23 mouse cellular contexts compared by ENCODE assay signal in genomic region chr19:5570353-5571246, GRCm38 (mm10). TPM values are rescaled to one million over a fixed set of nuclear protein-coding genes. Genes with fewer than 3 reads are reported as not detected.
DNase-seq lines count a peak whose midpoint lies in the region; ATAC-seq and TF ChIP-seq lines count a peak whose summit lies in the region.
"Had no signal": no experiment of that assay in that cellular context is flagged by ENCODE, and none has a peak within 500 bp of the region (broad histone marks: within the 10 kb centered on the region; RNA-seq: fewer than 3 reads in every experiment).

No protein-coding gene starts in this region.

- ATAC-seq in forebrain, embryonic 13.5 days, result no peak
- no peak for ATAC-seq in forebrain, embryonic 16.5 days
- ATAC-seq in liver, embryonic 13.5 days (ENCODE audit: low read depth), result no peak
- ATAC-seq in liver, embryonic 11.5 days (replicated peaks; ENCODE audit: low FRiP score), result no peak
- ATAC-seq in G1E (ENCODE audit: extremely low read depth, insufficient number of reproducible peaks, low FRiP score, poor library complexity, severe bottlenecking), result no peak
- no peak for ATAC-seq in liver, embryonic 16.5 days (ENCODE audit: low read depth)

- H3K27me3 ChIP-seq in forebrain, embryonic 13.5 days, result peaks cover 14% of the 10 kb centered on the region
- peaks cover 3% of the 10 kb centered on the region; the same call in 1 of the 2 replicates for H3K27me3 ChIP-seq in forebrain, embryonic 16.5 days (replicated peaks; ENCODE audit: control insufficient read depth, insufficient read depth, low read length)
- peaks cover 16% of the 10 kb centered on the region for H3K27me3 ChIP-seq in liver, embryonic 13.5 days
- peaks cover 6% of the 10 kb centered on the region; the same call in 1 of the 2 replicates for H3K27me3 ChIP-seq in liver, embryonic 11.5 days (replicated peaks; ENCODE audit: control insufficient read depth, insufficient read depth, low read length)
- peaks cover 8% of the 10 kb centered on the region for H3K27me3 ChIP-seq in G1E (ENCODE audit: insufficient read depth, low read length)
- peaks cover 15% of the 10 kb centered on the region for H3K27me3 ChIP-seq in liver, embryonic 16.5 days (ENCODE audit: control insufficient read depth, insufficient read depth, low read depth, low read length)
- H3K27me3 ChIP-seq: stomach, embryonic 15.5 days had no signal

- H3K4me1 ChIP-seq in forebrain, embryonic 13.5 days, result peaks cover 17% of the 10 kb centered on the region
- H3K4me1 ChIP-seq in forebrain, embryonic 16.5 days (replicated peaks; ENCODE audit: control insufficient read depth, insufficient read depth, low read length), result peaks cover 16% of the 10 kb centered on the region
- H3K4me1 ChIP-seq in liver, embryonic 13.5 days (replicated peaks), result peaks cover 41% of the 10 kb centered on the region
- peaks cover 20% of the 10 kb centered on the region for H3K4me1 ChIP-seq in liver, embryonic 11.5 days (replicated peaks; ENCODE audit: control insufficient read depth, insufficient read depth, low read length)
- peaks cover 48% of the 10 kb centered on the region for H3K4me1 ChIP-seq in G1E (ENCODE audit: insufficient read depth, low read depth, low read length)
- H3K4me1 ChIP-seq in liver, embryonic 16.5 days (ENCODE audit: control insufficient read depth, low read depth, low read length), result peaks cover 20% of the 10 kb centered on the region

- H3K9ac ChIP-seq in forebrain, embryonic 13.5 days, result 0 out of 2 replicates have a peak overlapping the region, but pooled peaks have one; percentile 5
- H3K9ac ChIP-seq in forebrain, embryonic 16.5 days (replicated peaks; ENCODE audit: low read depth, low read length), result no peak overlapping the region
- H3K9ac ChIP-seq in liver, embryonic 13.5 days, result no peak overlapping the region
- no peak overlapping the region for H3K9ac ChIP-seq in liver, embryonic 11.5 days (ENCODE audit: low read depth, low read length)
- no peak overlapping the region for H3K9ac ChIP-seq in liver, embryonic 16.5 days (ENCODE audit: low read depth, low read length)
- H3K9ac ChIP-seq: heart, embryonic 15.5 days; lung, embryonic 15.5 days; stomach, embryonic 15.5 days had no signal

- H3K4me3 ChIP-seq in forebrain, embryonic 13.5 days, result no peak overlapping the region
- no peak overlapping the region for H3K4me3 ChIP-seq in forebrain, embryonic 16.5 days (replicated peaks; ENCODE audit: low read length)
- H3K4me3 ChIP-seq in liver, embryonic 13.5 days (replicated peaks), result no peak overlapping the region
- H3K4me3 ChIP-seq in liver, embryonic 11.5 days (ENCODE audit: low read depth, low read length), result no peak overlapping the region
- peak overlapping the region; percentile 36; the same call in 1 of the 2 replicates for H3K4me3 ChIP-seq in G1E (ENCODE audit: low read depth, low read length)
- H3K4me3 ChIP-seq in liver, embryonic 16.5 days (ENCODE audit: low read depth, low read length), result no peak overlapping the region
- H3K4me3 ChIP-seq: erythroblast, embryonic 14.5 days; heart, embryonic 15.5 days; hindbrain, embryonic 10.5 days; lung, embryonic 15.5 days; stomach, embryonic 15.5 days had no signal

- WGBS in forebrain, embryonic 13.5 days, result 91% methylated on average over 32 of the region's 32 CpGs
- WGBS in forebrain, embryonic 16.5 days, result 90% methylated on average over 32 of the region's 32 CpGs
- whole genome bisulfite sequencing in liver, embryonic 13.5 days (ENCODE audit: insufficient replicate concordance), result 85% methylated on average over 32 of the region's 32 CpGs
- 89% methylated on average over 32 of the region's 32 CpGs for WGBS in liver, embryonic 11.5 days
- 82% methylated on average over 32 of the region's 32 CpGs for WGBS in liver, embryonic 16.5 days (ENCODE audit: insufficient replicate concordance)

- H3K9me3 ChIP-seq in forebrain, embryonic 13.5 days (replicated peaks), result no peaks in the 10 kb centered on the region
- no peaks in the 10 kb centered on the region for H3K9me3 ChIP-seq in forebrain, embryonic 16.5 days (ENCODE audit: control insufficient read depth, low read length)
- no peaks in the 10 kb centered on the region for H3K9me3 ChIP-seq in liver, embryonic 13.5 days (replicated peaks)
- H3K9me3 ChIP-seq in liver, embryonic 11.5 days (ENCODE audit: control insufficient read depth, low read length), result no peaks in the 10 kb centered on the region
- no peaks in the 10 kb centered on the region for H3K9me3 ChIP-seq in G1E (replicated peaks)
- H3K9me3 ChIP-seq in liver, embryonic 16.5 days (replicated peaks; ENCODE audit: control insufficient read depth, low read length), result no peaks in the 10 kb centered on the region
- H3K9me3 ChIP-seq: heart, embryonic 15.5 days; hindbrain, embryonic 10.5 days; lung, embryonic 15.5 days; stomach, embryonic 15.5 days had no signal

- H3K4me2 ChIP-seq in forebrain, embryonic 13.5 days, result no peak overlapping the region
- H3K4me2 ChIP-seq in forebrain, embryonic 16.5 days (ENCODE audit: low read length), result no peak overlapping the region
- H3K4me2 ChIP-seq in liver, embryonic 13.5 days, result no peak overlapping the region
- H3K4me2 ChIP-seq in liver, embryonic 11.5 days, result no peak overlapping the region
- 0 out of 2 replicates have a peak overlapping the region, but pooled peaks have one; percentile 99 for H3K4me2 ChIP-seq in liver, embryonic 16.5 days (ENCODE audit: low read depth, low read length)
- H3K4me2 ChIP-seq: heart, embryonic 15.5 days; lung, embryonic 15.5 days had no signal

- DNase-seq in liver, embryonic 13.5 days, result no peak
- DNase-seq in liver, embryonic 11.5 days (ENCODE audit: low spot score), result no peak
- no peak for DNase-seq in G1E (ENCODE audit: low spot score)
- no peak for DNase-seq in urinary bladder, postnatal 14 days (ENCODE audit: low spot score)
- DNase-seq: adrenal gland, postnatal 14 days; B cell, adult 2 months; cerebellum, postnatal 14 days; kidney, adult 2 months; layer of hippocampus, postnatal 36 days; thymus, postnatal 14 days had no signal

- TF ChIP-seq CTCF in G1E (IDR thresholded peaks at IDR 0.05; ENCODE audit: low read depth, low read length), result no peak

- no peak overlapping the region for H3K27ac ChIP-seq in forebrain, embryonic 13.5 days
- H3K27ac ChIP-seq in forebrain, embryonic 16.5 days (ENCODE audit: low read length), result no peak overlapping the region
- H3K27ac ChIP-seq in liver, embryonic 13.5 days, result peak overlapping the region; percentile 31; the same call in 1 of the 2 replicates
- H3K27ac ChIP-seq in liver, embryonic 11.5 days (ENCODE audit: low read depth, low read length), result no peak overlapping the region; the same call in 1 of the 2 replicates
- no peak overlapping the region for H3K27ac ChIP-seq in liver, embryonic 16.5 days (ENCODE audit: low read length)
- H3K27ac ChIP-seq: heart, embryonic 15.5 days; hindbrain, embryonic 10.5 days; lung, embryonic 15.5 days; stomach, embryonic 15.5 days had no signal

- H3K36me3 ChIP-seq in forebrain, embryonic 13.5 days (ENCODE audit: poor library complexity, severe bottlenecking), result 0 out of 2 replicates have a peak, but pooled peaks cover 8% of the 10 kb centered on the region
- H3K36me3 ChIP-seq in forebrain, embryonic 16.5 days (ENCODE audit: control insufficient read depth, insufficient read depth), result no peaks in the 10 kb centered on the region
- peaks cover 25% of the 10 kb centered on the region for H3K36me3 ChIP-seq in liver, embryonic 13.5 days
- no peaks in the 10 kb centered on the region for H3K36me3 ChIP-seq in liver, embryonic 11.5 days (ENCODE audit: control insufficient read depth, insufficient read depth, low read length)
- peaks cover 44% of the 10 kb centered on the region for H3K36me3 ChIP-seq in G1E (replicated peaks)
- H3K36me3 ChIP-seq in liver, embryonic 16.5 days (ENCODE audit: control insufficient read depth, insufficient read depth), result no peaks in the 10 kb centered on the region

RNA-seq across cellular contexts. Expression of gene Ap5b1, which starts 2.8 kb away (rescaled TPM):
- 1.4 and 1.7 TPM in 2 replicates for polyA plus RNA-seq in forebrain, embryonic 13.5 days (2015; fragmentation: Nextera tagmentation; extraction: Ambion mirVana)
- 1.9 and 2.0 TPM in 2 replicates for polyA plus RNA-seq in forebrain, embryonic 16.5 days (2015; fragmentation: Nextera tagmentation; extraction: Ambion mirVana)
- polyA plus RNA-seq in liver, embryonic 13.5 days (2015; fragmentation: Nextera tagmentation; extraction: Ambion mirVana), result 2.3 and 2.9 TPM in 2 replicates
- polyA plus RNA-seq in liver, embryonic 11.5 days (2014; fragmentation: Nextera tagmentation; extraction: Ambion mirVana), result 3.6 and 3.8 TPM in 2 replicates
- total RNA-seq in G1E (2014; fragmentation: Nextera tagmentation) (8.5 and 11.0 TPM in 2 replicates), G1E (2017) (5.5 and 6.5 TPM in 2 replicates)
- polyA plus RNA-seq in G1E (2012), result 15.5 and 16.4 TPM in 2 replicates
- 3.5 and 4.4 TPM in 2 replicates for polyA plus RNA-seq in liver, embryonic 16.5 days (2015; fragmentation: Nextera tagmentation; extraction: Ambion mirVana)

RNA-seq across cellular contexts. Expression of gene Ovol1, which starts 10.2 kb away (rescaled TPM):
- polyA plus RNA-seq in forebrain, embryonic 13.5 days (2015; fragmentation: Nextera tagmentation; extraction: Ambion mirVana), result 0.06 TPM in 1 of 2 replicates, not detected in the other
- polyA plus RNA-seq in forebrain, embryonic 16.5 days (2015; fragmentation: Nextera tagmentation; extraction: Ambion mirVana), result 0.08 and 0.09 TPM in 2 replicates
- polyA plus RNA-seq in liver, embryonic 13.5 days (2015; fragmentation: Nextera tagmentation; extraction: Ambion mirVana), result 0.06 and 0.09 TPM in 2 replicates
- polyA plus RNA-seq in liver, embryonic 11.5 days (2014; fragmentation: Nextera tagmentation; extraction: Ambion mirVana), result 0.22 TPM in 1 of 2 replicates, not detected in the other
- not detected in 2 replicates for total RNA-seq in G1E (2014; fragmentation: Nextera tagmentation)
- 0.05 and 0.06 TPM in 2 replicates for total RNA-seq in G1E (2017)
- polyA plus RNA-seq in G1E (2012), result not detected in 2 replicates
- 0.04 and 0.31 TPM in 2 replicates for polyA plus RNA-seq in liver, embryonic 16.5 days (2015; fragmentation: Nextera tagmentation; extraction: Ambion mirVana)
- total RNA-seq: adrenal gland, postnatal 14 days; gastrocnemius, postnatal 4 days; layer of hippocampus, postnatal 36 days; left cerebral cortex, postnatal 36 days; megakaryocyte progenitor cell, adult 5-6 weeks; MEL had no signal
- polyA plus RNA-seq: neural tube, embryonic 14.5 days had no signal

RNA-seq across cellular contexts. Expression of gene Rnaseh2c, which starts 31.1 kb away (rescaled TPM):
- 146 and 170 TPM in 2 replicates for polyA plus RNA-seq in forebrain, embryonic 13.5 days (2015; fragmentation: Nextera tagmentation; extraction: Ambion mirVana)
- 81.0 and 86.7 TPM in 2 replicates for polyA plus RNA-seq in forebrain, embryonic 16.5 days (2015; fragmentation: Nextera tagmentation; extraction: Ambion mirVana)
- 164 and 176 TPM in 2 replicates for polyA plus RNA-seq in liver, embryonic 13.5 days (2015; fragmentation: Nextera tagmentation; extraction: Ambion mirVana)
- polyA plus RNA-seq in liver, embryonic 11.5 days (2014; fragmentation: Nextera tagmentation; extraction: Ambion mirVana), result 175 and 189 TPM in 2 replicates
- total RNA-seq in G1E (2014; fragmentation: Nextera tagmentation) (19.7 and 30.8 TPM in 2 replicates), G1E (2017) (75.5 and 103 TPM in 2 replicates)
- polyA plus RNA-seq in G1E (2012), result 277 and 315 TPM in 2 replicates
- 92.2 and 115 TPM in 2 replicates for polyA plus RNA-seq in liver, embryonic 16.5 days (2015; fragmentation: Nextera tagmentation; extraction: Ambion mirVana)

RNA-seq across cellular contexts. Expression of gene Kat5, which starts 39.4 kb away (rescaled TPM):
- 72.7 and 80.7 TPM in 2 replicates for polyA plus RNA-seq in forebrain, embryonic 13.5 days (2015; fragmentation: Nextera tagmentation; extraction: Ambion mirVana)
- polyA plus RNA-seq in forebrain, embryonic 16.5 days (2015; fragmentation: Nextera tagmentation; extraction: Ambion mirVana), result 76.8 and 78.1 TPM in 2 replicates
- polyA plus RNA-seq in liver, embryonic 13.5 days (2015; fragmentation: Nextera tagmentation; extraction: Ambion mirVana), result 21.7 and 23.8 TPM in 2 replicates
- polyA plus RNA-seq in liver, embryonic 11.5 days (2014; fragmentation: Nextera tagmentation; extraction: Ambion mirVana), result 24.0 and 28.0 TPM in 2 replicates
- total RNA-seq in G1E (2014; fragmentation: Nextera tagmentation), result 40.1 and 43.0 TPM in 2 replicates
- 100 and 106 TPM in 2 replicates for total RNA-seq in G1E (2017)
- polyA plus RNA-seq in G1E (2012), result 81.9 and 86.0 TPM in 2 replicates
- polyA plus RNA-seq in liver, embryonic 16.5 days (2015; fragmentation: Nextera tagmentation; extraction: Ambion mirVana), result 15.9 and 16.4 TPM in 2 replicates
